Mouse (Mus musculus) right cerebral cortex, postnatal 14 days (tissue): ENCODE results near the gene Prss40.
"Not testable (repeated sequence)": the region's sequence is repeated elsewhere in the genome, so short reads cannot be mapped to it uniquely, and the experiment has no call there.

ENCODE experiments used
- DNase-seq: peaks from one replicate; pipeline ENCODE4 v3.0.0; 2022

Gene Prss40

GRCm38 (mm10) chr1:34560843-34561242 lies at the start of gene Prss40:
TSS of gene Prss40 (minus strand) at chr1:34560943.
- DNase-seq, result no peak

GRCm38 (mm10) chr1:34602363-34602762 lies 41.6 kb upstream of the Prss40 start:
- peak; percentile 80 for DNase-seq

DNA sequence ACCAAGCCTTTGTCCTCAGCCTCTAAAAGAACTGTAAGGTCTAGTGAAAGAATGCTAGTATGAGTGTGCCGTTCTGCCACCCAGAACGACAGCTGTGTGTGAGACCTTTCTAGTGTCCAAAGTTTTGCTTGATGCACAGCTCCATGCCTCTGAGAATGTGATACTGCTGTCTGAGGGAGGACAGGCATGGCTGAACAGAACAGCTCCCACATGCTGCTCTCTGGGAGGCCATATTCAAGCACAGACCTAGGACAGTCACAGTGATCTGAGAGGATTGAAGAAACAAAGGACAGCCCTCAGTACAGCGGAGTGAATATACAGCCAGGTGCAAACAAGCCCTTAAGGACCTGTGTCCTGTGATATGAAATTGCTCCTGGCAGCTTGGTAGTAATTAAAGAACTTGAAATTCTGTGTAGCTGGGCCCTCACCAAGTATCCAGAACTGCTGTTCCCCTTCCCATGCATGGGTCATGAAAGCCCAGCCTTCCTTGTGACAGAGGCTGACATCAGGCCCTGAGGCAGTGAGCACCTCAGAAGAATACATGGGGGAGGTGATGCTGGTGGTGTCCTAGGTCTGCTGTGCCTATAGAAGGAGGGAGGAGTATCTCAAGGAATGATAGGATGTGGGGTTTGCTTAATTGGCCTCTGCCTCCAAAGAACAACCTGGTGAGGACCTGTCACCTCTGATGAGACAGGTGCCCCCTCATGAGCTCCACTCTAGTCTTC lies 40.7 kb upstream of the Prss40 start:
- no peak for DNase-seq

GRCm38 (mm10) chr1:34600000-34600399 lies 39.3 kb upstream of the Prss40 start:
- no peak for DNase-seq

GRCm38 (mm10) chr1:34587298-34588096 lies 26.8 kb upstream of the Prss40 start:
- DNase-seq, result no peak

GRCm38 (mm10) chr1:34584736-34585135 lies 24.0 kb upstream of the Prss40 start:
- DNase-seq, result no peak

GRCm38 (mm10) chr1:34583821-34584263 lies 23.1 kb upstream of the Prss40 start:
- DNase-seq, result peak; percentile 77

- DNase-seq, result no peak
Measured at GRCm38 (mm10) chr1:34582218-34582617, 21.5 kb upstream of the Prss40 start.

GRCm38 (mm10) chr1:34579782-34580356 lies 19.1 kb upstream of the Prss40 start:
- DNase-seq, result no peak

GRCm38 (mm10) chr1:34578851-34579781 lies 18.4 kb upstream of the Prss40 start, which contains the start of gene Amer3:
TSS of gene Amer3 (plus strand) at chr1:34579657.
- peak; percentile 85 for DNase-seq

- DNase-seq, result no peak
Measured at GRCm38 (mm10) chr1:34573221-34573620, 12.5 kb upstream of the Prss40 start.

GRCm38 (mm10) chr1:34571431-34571830 lies 10.7 kb upstream of the Prss40 start:
- no peak for DNase-seq

DNA sequence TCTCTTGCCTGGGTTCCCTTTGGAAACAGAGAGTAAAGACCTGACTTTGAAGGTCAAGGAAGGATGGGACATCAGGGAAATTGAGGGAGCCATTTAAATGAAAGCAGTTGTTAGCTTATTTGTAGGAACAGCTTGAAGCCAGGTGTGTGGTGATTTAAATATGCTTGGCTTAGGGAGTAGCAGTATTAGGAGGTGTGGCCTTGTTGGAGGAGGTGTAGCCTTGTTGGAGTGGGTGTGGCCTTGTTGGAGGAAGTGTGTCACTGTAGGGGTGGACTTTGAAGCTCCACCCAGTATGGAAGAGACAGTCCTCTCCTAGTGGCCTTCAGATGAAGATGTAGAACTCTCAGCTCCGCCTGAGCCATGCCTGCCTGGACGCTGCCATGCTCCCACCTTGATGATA lies 9.1 kb upstream of the Prss40 start:
- no peak for DNase-seq

- no peak for DNase-seq
Measured at GRCm38 (mm10) chr1:34568120-34568519, 7.4 kb upstream of the Prss40 start.

DNA sequence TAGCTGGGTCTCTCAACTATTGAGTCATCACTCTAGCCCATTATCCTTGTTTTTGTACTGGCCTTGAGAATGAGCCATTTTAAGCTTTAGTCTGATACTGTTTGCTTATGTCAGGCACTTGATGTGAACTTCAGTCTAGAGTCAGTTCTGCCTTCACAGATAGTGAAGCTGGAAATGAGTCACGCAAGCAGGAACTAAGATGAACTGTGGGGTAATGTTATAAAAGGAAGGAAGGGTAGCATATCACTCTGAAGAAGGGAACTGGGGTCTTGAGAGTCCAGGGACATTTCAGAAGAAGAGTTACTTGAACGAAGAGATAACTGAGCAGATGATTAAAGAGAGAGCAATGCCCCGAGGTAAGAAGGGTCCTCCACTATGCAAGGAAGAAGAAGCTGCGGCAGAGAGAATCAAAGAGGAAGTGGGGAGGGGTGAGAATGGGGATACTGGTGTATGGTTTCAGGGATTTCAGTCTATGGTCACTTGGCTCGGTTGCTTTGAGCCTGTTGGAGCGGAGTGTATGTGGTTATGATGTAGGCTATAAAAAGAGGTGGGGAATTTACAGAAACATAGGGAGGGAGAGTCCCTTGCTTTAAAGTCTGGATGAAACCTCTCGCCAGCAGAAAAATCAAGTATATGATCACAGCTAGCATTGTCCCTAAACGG lies 3.8 kb upstream of the Prss40 start:
- no peak for DNase-seq

GRCm38 (mm10) chr1:34554275-34554674 lies 6.5 kb downstream of the Prss40 start:
- no peak for DNase-seq

DNA sequence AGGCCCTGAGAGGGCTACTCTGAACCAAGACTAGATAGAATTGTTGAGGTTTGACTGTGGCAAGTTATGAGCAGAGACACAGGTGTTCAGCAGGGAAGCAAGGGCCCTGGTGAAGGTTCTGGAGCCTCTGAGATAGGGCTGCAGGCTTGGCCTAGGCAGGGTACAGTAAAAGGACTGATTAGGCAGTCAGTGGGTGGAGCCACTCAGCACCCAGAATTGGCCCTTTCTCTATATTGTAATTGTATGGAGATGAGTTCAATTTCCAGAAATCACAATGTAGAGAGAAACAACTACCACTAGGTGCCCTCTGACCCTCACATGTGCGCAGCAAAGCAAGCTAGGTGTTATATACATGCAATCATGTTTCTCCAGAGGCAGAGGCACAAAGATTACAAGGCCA lies 7.1 kb downstream of the Prss40 start:
- DNase-seq, result no peak

GRCm38 (mm10) chr1:34547074-34547473 lies 13.7 kb downstream of the Prss40 start:
- DNase-seq, result no peak

DNA sequence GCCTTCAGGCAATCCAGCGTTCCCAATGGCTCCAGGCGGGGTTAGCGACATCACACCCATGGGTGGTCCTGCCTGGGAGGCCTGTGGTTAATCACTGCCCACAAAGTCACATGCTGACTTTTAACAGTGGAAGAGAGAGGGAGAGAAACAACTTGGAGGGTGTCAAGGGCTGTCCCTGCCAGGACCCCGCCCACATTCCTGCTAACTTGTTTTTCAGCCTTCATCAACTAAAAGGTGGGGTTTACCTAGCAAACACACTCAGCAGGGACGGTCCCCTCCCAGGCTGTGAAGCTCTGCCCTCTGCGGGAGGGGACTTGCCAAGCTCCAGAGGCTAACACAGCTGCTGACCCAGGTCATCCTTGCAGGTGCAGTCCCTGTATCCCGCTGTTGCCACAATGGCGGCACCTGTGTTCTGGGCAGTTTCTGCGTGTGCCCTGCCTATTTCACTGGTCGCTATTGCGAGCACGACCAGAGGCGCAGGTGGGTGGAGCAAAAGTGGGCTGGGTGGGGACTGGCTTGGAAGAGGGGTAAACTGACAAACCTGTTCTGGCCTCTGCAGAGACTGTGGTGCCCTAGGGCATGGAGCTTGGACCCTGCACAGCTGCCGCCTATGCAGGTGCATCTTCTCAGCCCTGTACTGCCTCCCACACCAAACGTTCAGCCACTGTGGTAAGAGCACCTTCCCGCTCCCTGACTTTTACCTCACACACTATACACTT lies 23.8 kb downstream of the Prss40 start:
- no peak for DNase-seq

DNA sequence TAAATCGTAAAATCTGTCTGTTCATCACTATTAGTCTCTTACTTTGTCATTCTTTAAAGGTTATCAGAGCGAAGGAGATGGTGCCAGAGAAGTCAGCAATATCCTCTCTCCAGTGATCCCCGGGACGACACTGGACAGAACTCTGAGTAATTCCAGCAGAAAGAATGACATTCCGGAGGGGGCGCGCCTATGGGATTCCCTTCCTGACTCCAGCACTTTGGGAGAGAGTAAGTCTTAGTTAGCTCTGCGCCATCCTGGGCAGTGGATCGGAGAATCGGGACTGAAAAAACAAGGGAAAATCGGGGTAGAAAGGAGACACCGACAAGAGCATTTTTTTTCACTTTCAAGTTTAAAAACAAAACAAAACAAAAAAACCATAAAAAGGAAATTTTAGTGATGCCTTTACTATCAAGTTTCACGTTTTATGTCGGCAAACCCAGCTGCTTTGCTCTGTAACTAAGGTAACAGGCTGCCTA lies 24.4 kb downstream of the Prss40 start:
- no peak for DNase-seq

GRCm38 (mm10) chr1:34535043-34535698 lies 25.6 kb downstream of the Prss40 start, which contains the start of gene Cfc1:
TSS of gene Cfc1 (plus strand) at chr1:34535648.
- not testable (repeated sequence) for DNase-seq
